Mouse (Mus musculus): ENCODE data around the gene Tchh. TPM values are rescaled to one million over a fixed set of nuclear protein-coding genes. Genes with fewer than 3 reads are reported as not detected.

Tchh gene
- polyA plus RNA-seq, 1 experiment from 2014 or later = 1.2 TPM

Small RNA genes lying within 50 kb of the gene (microRNA-seq; reads per million reads assigned to microRNA genes)
- gene Gm22752 = not detected

Other genes with a start within 250 kb of the Tchh start
- not detected in 2 replicates for gene Flg2, start 245.1 kb upstream of the Tchh start, polyA plus RNA-seq (2015; fragmentation: Nextera tagmentation; extraction: Ambion mirVana)
- gene Flg, start 168.8 kb upstream of the Tchh start, polyA plus RNA-seq (2015; fragmentation: Nextera tagmentation; extraction: Ambion mirVana) = not detected in 2 replicates
- gene Hrnr, start 122.6 kb upstream of the Tchh start, polyA plus RNA-seq (2015; fragmentation: Nextera tagmentation; extraction: Ambion mirVana) = 0.01 TPM in 1 of 2 replicates, not detected in the other
- not detected in 2 replicates for gene Rptn, start 48.6 kb upstream of the Tchh start, polyA plus RNA-seq (2015; fragmentation: Nextera tagmentation; extraction: Ambion mirVana)
- gene Tchhl1, start 26.4 kb downstream of the Tchh start, polyA plus RNA-seq (2015; fragmentation: Nextera tagmentation; extraction: Ambion mirVana) = 0.06 TPM in 1 of 2 replicates, not detected in the other
- 206 and 231 TPM in 2 replicates for gene S100a11, start 78.2 kb downstream of the Tchh start, polyA plus RNA-seq (2015; fragmentation: Nextera tagmentation; extraction: Ambion mirVana)
- gene S100a10, start 112.8 kb downstream of the Tchh start, polyA plus RNA-seq (2015; fragmentation: Nextera tagmentation; extraction: Ambion mirVana) = 168 and 205 TPM in 2 replicates
- gene Tdpoz2, start 210.4 kb downstream of the Tchh start, polyA plus RNA-seq (2015; fragmentation: Nextera tagmentation; extraction: Ambion mirVana) = not detected in 2 replicates
- gene Tdpoz1, start 234.0 kb downstream of the Tchh start, polyA plus RNA-seq (2015; fragmentation: Nextera tagmentation; extraction: Ambion mirVana) = not detected in 2 replicates